Mouse (Mus musculus) central nervous system, embryonic 14 days (tissue): ENCODE measurements around the gene Klhdc2. TPM values are rescaled to one million over a fixed set of nuclear protein-coding genes. Genes with fewer than 3 reads are reported as not detected.

Experiments
- polyA plus RNA-seq: library from polyadenylated mRNA; depleted of rRNA; stranded (reverse); fragments of >200 nt; gene quantifications from 2 replicates; pipeline ENCODE4 v1.2.3, GENCODE M21; 2012; rRNA removed

The Klhdc2 gene
- polyA plus RNA-seq = 173 and 195 TPM in 2 replicates

GRCm38 (mm10) chr12:69296511-69297410, at the start of gene Klhdc2:
Gene Klhdc2 (plus strand): TSS chr12:69296681.

GRCm38 (mm10) chr12:69356546-69357299, 60.2 kb downstream of the Klhdc2 start, which contains the start of gene Nemf:
Gene Nemf (minus strand): TSS chr12:69357165.

Other genes with a start within 250 kb of the Klhdc2 start
- gene Rps29, start 137.5 kb upstream of the Klhdc2 start, polyA plus RNA-seq = 1,832 and 1,852 TPM in 2 replicates
- 7.5 and 9.5 TPM in 2 replicates for gene Lrr1, start 127.9 kb upstream of the Klhdc2 start, polyA plus RNA-seq
- 439 and 444 TPM in 2 replicates for gene Rpl36al, start 112.6 kb upstream of the Klhdc2 start, polyA plus RNA-seq
- 19.0 and 20.9 TPM in 2 replicates for gene Mgat2, start 112.5 kb upstream of the Klhdc2 start, polyA plus RNA-seq
- 5.6 and 6.8 TPM in 2 replicates for gene Gm49383, start 99.6 kb upstream of the Klhdc2 start, polyA plus RNA-seq
- gene Dnaaf2, start 98.3 kb upstream of the Klhdc2 start, polyA plus RNA-seq = 4.4 and 5.1 TPM in 2 replicates
- 9.1 and 10.4 TPM in 2 replicates for gene Gm49384, start 92.4 kb upstream of the Klhdc2 start, polyA plus RNA-seq
- 13.2 and 14.2 TPM in 2 replicates for gene Pole2, start 68.5 kb upstream of the Klhdc2 start, polyA plus RNA-seq
- 3.2 and 7.1 TPM in 2 replicates for gene Klhdc1, start 55.5 kb upstream of the Klhdc2 start, polyA plus RNA-seq
- gene Nemf, start 60.5 kb downstream of the Klhdc2 start, polyA plus RNA-seq = 37.7 and 37.8 TPM in 2 replicates
- 65.7 and 69.5 TPM in 2 replicates for gene Arf6, start 75.5 kb downstream of the Klhdc2 start, polyA plus RNA-seq
- 0.20 and 0.26 TPM in 2 replicates for gene Gm9887, start 75.8 kb downstream of the Klhdc2 start, polyA plus RNA-seq